Mouse (Mus musculus): ENCODE measurements around the gene 4930415O20Rik.
"Not testable (repeated sequence)": the region's sequence is repeated elsewhere in the genome, so short reads cannot be mapped to it uniquely, and the experiment has no call there.

Gene 4930415O20Rik

DNA sequence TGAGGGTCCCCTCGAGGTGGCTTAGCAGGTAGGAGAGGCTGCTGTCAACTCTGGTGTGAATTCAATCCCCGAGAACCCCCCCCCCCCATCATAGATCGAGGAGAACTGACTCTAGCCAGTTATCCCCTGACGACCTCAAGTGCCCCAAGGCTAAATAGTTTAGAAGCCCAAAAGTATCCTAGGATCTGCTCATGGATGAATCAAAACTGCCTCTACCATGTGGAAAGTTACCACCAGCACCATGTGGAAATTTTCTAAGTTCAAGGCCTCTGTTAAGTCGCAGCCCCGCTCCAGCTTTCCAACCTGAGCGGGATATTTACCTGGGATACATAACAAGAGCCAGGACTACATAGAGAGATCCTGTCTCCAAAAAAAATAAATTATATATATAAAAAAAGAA, 1.6 kb upstream of the 4930415O20Rik start:
- DNase-seq = no peak

DNA sequence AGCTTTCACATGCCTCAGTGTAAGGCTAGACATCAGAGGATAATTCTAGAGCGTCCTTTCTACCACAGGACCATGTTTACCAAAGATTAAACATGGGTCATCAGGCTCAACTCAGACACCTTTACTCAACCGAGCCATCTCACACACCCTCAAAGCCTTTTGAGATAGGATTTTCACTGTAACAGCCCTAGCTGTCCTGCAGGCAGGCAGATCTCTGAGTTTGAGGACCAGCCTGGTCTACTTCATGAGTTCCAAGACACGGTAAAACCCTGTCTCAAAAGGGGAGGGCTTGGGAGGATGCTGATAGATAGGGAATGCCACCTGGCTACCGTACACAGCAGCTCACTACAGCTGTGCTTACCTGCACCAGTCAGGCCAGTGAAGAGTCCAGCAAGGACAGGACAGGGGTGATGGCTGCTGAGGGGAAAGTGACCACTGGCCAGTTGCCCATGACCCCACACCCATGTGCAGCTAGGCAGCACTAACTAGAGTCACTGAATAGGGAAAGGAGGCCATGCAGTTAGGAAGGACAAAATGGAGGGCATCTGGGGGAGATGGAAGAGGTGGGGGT, 924 bp upstream of the 4930415O20Rik start:
- DNase-seq = no peak

DNA sequence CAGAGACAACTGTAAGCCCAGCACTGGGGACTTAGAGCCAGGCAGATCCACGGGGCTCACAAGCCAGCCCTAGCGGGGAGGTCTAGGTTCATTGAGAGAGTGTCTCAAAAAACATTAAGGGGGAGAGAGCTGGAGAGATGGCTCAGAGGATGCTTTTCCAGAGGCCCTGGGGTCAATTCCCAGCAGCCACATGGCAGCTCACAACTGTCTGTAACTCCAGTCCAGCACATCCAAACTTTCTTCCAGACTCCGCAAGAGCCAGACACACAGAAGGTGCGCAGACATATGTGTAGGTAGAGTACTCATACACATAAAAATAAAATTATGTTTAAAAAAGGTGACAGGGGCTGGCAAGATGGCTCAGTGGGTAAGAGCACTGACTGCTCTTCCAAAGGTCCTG, 2.5 kb downstream of the 4930415O20Rik start:
- DNase-seq = no peak

DNA sequence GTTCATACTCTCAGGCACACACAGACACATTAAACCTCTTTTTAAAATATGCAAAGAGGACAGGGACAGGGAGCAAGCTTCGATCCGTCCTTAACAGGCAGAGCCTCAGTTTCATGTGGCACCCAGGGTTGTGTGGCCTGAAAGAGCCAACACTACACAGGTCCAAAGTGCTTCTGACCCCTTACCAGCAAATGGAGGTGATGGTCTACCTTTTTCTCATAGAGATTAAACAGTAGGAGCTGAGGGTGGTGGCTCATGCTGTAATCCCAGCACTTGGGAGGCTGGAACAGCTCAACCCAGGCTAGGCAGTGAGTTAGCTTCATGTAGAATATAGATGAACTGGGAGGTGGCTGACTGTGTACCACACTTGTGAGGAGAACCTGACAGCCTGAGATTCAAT, 8.5 kb downstream of the 4930415O20Rik start:
- DNase-seq = no peak

GRCm38 (mm10) chr15:98579795-98580464, 9.1 kb downstream of the 4930415O20Rik start:
- peak; percentile 64 for DNase-seq

- DNase-seq = no peak
Observed at GRCm38 (mm10) chr15:98582410-98582809, 11.6 kb downstream of the 4930415O20Rik start.

- no peak for DNase-seq
Observed at GRCm38 (mm10) chr15:98582996-98583395, 12.2 kb downstream of the 4930415O20Rik start.

GRCm38 (mm10) chr15:98585421-98585820, 14.6 kb downstream of the 4930415O20Rik start:
- DNase-seq = no peak

DNA sequence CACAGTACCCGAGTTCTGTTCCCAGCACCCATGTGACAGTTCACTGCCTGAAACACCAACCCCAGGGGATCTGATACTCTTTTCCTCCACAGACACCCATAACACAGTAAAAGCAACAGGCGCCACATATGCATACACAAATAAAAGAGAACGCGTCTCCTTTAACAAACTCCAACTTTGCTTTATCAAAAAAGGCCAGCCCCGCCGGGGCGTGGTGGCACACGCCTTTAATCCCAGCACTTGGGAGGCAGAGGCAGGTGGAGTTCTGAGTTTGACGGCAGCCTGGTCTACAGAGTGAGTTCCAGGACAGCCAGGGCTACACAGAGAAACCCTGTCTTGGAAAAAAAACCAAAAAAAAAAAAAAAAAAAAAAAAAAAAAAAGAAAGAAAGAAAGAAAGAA, 15.3 kb downstream of the 4930415O20Rik start:
- not testable (repeated sequence) for DNase-seq

DNA sequence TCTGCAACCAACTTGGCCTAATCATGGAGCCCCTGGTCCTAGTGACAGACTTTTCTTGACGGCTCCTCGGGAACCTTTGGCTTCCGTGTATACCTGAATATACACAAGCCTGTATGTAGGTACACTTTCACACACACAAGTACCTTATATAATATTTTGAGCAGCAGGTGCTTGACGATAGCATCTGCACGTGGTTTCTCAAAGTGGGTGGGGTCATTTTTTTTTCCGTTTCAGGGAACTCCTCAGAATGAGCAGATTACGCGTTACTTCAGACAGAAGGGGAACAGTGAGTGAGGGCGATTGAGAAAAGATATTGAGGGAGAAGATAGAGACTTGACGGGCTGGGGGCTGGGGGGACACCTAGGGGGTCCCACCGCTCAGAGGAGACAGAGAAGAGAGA, 16.9 kb downstream of the 4930415O20Rik start:
- DNase-seq = no peak

DNA sequence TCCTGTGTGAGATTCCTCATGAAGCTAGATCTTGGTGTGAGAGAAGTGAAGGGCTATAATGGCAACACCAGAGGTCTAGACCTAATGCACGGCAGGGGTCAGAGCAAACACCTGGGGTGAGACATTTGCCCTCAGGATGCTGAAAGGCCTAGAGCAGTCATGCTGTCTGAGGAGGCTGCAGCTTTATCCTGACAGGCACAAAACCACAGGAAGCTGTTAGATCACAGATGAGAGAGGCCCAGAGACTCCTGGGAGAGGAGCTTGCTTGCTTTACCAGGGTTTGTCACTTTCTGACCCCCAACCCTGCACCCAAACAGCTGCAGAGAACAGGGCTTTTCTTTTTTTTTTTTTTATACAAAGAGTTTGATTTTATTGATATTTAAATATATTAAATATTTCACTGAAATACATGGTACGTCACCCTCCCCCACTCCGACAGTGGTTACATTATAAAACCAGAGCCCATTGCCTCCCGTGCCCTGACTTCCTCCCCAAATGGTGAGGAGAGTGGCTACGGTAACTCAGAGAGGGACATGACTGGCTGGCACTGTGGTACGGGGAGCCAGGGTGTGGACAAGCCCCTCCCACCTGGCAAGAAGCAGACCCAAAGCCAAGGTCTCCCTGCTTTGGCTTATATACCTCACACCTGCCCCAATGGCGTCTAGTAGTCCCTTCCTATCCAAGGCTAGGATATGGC, 19.0 kb downstream of the 4930415O20Rik start:
- no peak for DNase-seq

DNA sequence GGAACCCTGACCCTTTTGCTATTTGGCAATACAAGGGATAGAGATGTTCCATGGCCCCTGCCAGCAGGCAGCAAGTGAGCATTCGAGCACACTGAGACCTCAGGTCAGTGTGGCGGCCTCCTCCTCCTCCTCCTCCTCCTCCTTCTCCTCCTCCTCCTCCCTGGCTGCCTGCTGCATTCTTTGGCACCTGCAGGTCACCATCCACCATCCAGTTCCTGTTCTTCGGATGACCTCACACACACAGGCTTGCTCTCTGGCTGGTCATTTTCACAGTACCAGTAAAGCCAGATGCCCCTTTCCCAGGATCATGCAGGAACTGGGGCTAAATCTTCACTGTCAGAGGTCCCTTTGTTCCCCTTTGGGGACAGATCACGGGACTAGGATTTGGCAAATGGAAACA, 20.6 kb downstream of the 4930415O20Rik start:
- DNase-seq = no peak

DNA sequence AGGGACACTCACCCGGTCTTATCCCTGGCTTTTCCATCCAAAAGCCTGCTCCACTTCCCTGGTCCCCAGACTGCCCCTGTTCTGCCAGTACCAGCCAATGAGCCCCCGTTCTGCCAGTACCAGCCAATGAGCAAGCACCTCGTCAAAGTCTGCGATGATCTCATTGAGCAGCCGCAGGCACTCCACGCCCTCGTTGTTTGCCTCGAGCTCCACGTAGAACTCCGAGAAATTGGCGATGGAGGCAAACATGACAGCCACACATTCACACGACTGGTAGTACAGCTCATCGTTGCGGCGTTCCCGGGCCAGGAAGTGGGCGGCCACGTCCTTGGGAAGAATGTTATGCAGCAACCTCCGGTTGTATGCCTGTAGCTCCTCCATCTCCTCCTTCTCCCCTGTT, 23.4 kb downstream of the 4930415O20Rik start:
- no peak for DNase-seq

GRCm38 (mm10) chr15:98595049-98595448, 24.2 kb downstream of the 4930415O20Rik start:
- DNase-seq = no peak

- DNase-seq = no peak
Observed at GRCm38 (mm10) chr15:98596609-98597008, 25.8 kb downstream of the 4930415O20Rik start.

- DNase-seq = no peak
Observed at GRCm38 (mm10) chr15:98600036-98600709, 29.4 kb downstream of the 4930415O20Rik start.

GRCm38 (mm10) chr15:98601832-98602190, 31.0 kb downstream of the 4930415O20Rik start:
- no peak for DNase-seq

GRCm38 (mm10) chr15:98602191-98602881, 31.5 kb downstream of the 4930415O20Rik start:
- no peak for DNase-seq

- no peak for DNase-seq
Observed at GRCm38 (mm10) chr15:98602921-98603458, 32.2 kb downstream of the 4930415O20Rik start.

DNA sequence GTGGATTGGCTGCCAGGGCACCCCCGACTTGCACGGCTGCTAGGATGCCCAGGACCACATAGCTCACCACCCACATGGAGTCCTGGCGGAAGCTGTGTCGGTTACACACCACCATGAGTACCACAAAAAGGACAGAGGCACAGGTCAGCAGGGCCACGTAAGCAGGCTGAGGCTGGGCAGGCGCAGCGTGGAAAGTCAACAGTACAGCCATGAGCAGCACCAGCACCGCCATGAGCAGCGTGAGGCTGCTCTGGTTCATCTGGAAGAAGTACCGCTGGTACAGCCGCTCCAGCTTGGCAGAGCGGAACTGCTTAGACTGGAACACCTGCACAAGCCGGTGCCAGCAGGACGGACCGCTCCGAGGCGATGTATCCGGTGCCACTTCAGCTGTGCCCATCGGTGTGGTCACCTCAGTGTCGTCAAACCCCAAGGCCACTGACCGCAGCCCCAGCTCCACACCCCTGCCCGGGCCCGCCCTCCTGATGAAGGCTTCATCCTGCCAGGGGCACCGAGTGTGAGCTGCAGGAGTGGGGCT, 33.3 kb downstream of the 4930415O20Rik start:
- DNase-seq = no peak

DNA sequence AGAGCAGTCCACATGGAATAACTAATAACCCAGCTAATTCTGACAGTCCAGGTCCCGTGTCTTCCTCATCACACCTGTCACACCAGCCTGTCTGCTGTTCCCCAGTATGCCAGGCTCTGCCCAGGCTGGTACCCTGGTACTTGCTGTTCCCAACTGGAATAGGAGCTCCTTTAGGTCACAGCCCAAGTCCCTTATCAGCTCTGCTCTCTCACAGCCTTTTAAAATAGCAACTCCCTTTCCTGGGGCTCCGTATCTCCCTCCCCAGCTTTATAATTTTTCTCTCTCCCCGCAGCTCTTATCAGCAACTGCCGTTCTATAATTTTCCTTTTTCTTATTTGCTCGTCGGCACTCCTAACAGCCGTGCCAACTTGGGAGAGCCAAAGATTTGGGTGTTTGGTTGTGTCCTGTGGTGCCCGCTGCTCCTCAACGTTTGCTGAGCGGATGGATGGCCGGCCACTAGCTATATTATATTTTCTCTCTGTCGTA, 35.3 kb downstream of the 4930415O20Rik start:
- DNase-seq = no peak

GRCm38 (mm10) chr15:98606739-98607138, 35.9 kb downstream of the 4930415O20Rik start:
- no peak for DNase-seq
